Mouse (Mus musculus) kidney, adult 9 months (tissue): ENCODE results near the gene Mib2.
"Not testable (repeated sequence)": the region's sequence is repeated elsewhere in the genome, so short reads cannot be mapped to it uniquely, and the experiment has no call there.

Experiments
- DNase-seq: peaks from one replicate; pipeline ENCODE4 v3.0.0; 2022

The Mib2 gene

DNA sequence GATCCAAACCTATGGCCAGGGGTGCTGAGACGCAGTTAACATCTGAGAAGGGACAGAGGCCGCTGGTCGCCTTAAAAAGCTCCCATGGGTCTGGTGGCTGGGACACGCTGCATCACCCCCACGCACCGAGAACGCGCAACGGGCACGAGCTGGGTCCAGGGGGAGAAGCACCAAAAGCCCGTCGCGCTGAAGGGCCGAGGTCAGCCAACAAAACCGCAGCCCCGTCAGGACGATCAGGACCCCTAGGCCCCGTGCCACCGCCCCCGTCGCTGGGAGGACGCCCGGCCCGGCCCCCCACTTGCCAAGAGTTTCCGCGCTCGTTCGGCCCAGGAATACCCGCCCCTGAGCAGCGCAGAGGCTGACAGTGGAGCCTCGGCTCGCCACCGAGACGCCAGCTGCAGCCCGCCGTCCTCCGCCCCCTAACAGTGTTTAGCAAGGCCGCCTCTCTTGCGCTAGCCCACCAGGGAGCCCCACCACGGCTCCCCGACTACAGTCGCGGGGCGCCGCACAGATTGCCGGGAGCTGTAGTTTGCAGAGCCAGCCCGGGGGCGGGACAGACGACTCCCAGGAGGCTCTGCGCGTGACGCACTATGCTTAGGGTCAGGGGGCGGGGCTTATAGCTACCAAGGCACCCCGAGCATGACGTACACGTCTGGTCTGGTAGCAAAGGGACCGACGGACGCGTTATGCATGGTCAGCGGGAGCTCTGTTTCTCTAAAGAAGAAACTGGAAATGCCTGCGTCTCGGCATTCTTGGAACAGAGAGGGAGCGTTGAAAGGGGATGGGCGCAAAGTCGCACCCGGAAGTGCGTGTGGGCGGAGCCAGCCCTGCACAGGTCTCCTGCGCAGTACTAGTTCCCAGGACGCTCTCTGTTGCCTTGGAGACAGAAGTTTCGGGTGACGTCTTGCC is at the start of gene Mib2:
Mib2 (minus strand) TSS at position 510 of the 909 bp plus-strand sequence.
- DNase-seq, result peak; percentile 99

DNA sequence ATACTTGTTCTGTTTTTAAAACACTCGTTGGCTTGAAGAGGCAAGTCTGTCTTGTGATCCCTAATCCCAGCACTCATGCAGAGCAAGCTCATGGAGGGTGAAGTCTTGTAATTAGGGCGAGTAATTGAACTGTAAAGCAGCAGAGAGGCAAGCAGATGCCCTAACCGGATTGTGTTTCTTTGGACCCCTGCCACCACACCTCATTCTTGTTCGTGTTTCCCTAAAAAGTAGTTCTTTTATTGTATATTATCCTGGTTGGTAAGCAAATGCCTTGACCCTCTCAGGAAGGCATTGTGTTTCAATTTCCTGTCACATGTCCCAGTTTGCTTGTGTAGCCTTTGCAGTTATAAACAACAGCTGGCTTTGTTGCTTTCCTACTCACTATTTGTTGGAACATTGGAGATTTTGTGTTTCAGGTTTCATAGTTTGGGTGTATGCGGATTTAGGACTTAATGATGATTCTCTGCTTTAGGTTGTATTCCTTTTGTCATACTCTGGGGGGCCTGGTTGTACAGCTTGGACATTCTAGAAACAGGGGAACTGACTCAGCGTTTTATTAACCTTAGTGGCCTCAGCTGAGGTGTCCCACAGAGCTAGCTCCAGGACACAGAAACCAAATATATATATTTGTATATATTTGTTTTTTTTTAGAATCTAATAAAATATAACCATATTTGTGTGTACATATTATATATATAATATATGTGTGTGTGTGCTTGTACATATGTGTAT is 41.7 kb upstream of the Mib2 start:
- DNase-seq, result no peak

DNA sequence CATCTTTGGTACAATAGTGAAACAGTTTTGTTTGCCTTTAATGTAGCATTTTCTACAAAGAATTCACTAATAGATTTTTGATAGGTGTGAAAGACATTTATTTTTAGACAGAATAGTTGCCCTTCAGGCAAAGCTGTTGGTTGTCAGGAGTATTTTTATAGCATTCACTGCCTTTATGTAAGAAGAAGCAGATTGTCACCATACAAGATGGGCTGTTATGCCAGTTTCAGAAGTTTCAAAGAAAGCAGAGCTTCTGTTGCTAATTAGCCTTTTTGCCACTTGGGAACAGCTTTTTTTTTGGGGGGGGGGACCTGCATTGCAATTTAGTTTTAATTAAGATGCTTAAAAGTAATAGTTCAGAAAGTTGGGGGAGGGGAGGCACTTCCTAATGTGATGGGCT is 40.0 kb upstream of the Mib2 start:
- DNase-seq, result no peak

GRCm38 (mm10) chr4:155708582-155708981 is 39.6 kb upstream of the Mib2 start:
- DNase-seq, result no peak

- no peak for DNase-seq
These were observed 36.6 kb upstream of the Mib2 start for GRCm38 (mm10) chr4:155705592-155705929.

DNA sequence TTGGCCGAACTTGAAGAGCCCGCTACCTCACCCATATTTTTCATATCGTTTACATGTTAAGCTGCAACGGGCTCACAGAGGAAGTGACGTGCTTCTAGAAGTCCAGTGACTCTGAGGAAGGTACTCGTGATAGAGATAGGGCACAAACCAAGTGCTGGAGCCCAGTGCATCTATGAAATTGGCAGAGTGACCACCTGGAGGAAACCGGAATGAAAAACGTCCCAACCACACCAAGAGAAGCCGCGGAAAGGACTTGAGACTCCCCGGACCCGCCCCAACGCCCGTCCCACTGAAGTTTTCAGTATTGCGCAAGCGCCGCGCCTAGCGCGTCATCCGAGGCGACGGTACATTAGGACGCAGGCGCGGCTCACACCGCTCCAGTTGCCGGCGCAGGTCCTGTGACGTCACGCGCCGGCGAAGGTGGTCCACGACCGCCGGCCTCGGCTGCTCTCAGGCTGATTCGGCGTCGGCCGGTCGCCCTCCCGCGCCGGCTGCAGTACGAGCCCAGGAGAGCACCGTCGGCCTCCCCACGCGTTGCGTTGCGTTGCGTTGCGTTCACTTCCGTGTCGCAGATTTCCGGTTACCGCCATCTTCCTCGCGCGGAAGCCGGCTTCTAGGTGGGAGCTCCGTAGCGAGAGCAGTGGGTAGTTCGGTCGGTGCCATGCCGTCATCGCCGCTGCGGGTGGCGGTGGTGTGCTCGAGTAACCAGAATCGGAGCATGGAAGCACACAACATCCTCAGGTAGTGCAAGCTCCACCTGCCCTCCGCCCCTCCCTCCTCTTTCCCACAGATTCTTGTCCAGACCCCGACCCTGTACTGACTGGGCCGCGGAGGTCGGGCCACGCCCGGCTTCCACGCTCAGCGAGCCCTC is 36.0 kb upstream of the Mib2 start, which contains the start of gene Ssu72:
Ssu72 (plus strand) TSS at position 80 of the 871 bp plus-strand sequence.
- peak; percentile 95 for DNase-seq

- no peak for DNase-seq
These were observed 34.5 kb upstream of the Mib2 start for GRCm38 (mm10) chr4:155703425-155703929.

- no peak for DNase-seq
These were observed 31.4 kb upstream of the Mib2 start for GRCm38 (mm10) chr4:155700425-155700824.

DNA sequence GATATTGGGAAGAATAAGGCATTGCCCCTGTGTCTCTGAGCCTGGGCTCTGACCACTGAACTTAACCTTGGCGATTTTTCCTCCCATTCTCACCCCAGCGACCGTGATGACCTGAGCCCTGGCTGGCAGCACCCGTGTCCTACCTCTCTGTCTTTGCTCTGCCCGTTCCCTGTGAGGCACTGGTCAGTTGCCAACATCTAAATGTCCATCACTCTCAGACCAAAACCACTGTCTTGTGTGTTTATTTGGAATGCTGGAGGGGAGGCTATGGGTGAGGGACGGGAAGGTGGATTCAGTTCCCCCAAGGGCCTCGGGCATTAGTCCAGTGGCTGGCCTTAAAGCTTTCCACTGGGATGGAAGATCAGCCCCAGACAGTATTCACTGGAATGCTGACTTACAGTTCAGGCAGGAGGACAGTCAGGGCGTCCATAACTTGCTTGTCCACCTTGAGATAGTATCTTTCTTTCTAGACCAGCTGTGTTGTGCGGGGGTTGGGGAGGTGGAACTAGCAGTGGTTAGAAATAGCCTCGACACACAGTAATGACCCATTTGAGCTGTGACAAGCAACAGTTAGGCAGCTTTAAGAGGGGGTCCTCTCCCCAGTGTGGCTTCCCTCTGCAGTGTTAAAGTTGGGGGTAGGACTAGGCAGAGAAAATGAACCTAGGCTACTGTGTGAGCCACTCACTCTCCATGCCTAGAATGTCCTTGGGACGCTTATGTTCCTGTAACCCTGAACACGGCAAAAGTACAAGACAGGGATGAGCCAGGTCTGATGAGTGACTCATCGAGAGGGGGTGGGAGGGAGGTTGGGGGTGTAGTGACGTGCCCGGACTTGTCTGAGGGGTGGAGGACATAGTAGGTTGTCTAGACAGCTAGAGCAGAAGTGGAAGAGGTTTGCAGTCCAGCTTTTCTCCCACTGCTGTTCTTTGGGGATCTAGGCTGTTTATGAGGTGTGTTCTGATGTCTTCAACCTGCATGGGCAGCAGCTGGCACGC is 27.6 kb upstream of the Mib2 start:
- DNase-seq, result no peak

GRCm38 (mm10) chr4:155695531-155696062 is 26.6 kb upstream of the Mib2 start:
- no peak for DNase-seq

DNA sequence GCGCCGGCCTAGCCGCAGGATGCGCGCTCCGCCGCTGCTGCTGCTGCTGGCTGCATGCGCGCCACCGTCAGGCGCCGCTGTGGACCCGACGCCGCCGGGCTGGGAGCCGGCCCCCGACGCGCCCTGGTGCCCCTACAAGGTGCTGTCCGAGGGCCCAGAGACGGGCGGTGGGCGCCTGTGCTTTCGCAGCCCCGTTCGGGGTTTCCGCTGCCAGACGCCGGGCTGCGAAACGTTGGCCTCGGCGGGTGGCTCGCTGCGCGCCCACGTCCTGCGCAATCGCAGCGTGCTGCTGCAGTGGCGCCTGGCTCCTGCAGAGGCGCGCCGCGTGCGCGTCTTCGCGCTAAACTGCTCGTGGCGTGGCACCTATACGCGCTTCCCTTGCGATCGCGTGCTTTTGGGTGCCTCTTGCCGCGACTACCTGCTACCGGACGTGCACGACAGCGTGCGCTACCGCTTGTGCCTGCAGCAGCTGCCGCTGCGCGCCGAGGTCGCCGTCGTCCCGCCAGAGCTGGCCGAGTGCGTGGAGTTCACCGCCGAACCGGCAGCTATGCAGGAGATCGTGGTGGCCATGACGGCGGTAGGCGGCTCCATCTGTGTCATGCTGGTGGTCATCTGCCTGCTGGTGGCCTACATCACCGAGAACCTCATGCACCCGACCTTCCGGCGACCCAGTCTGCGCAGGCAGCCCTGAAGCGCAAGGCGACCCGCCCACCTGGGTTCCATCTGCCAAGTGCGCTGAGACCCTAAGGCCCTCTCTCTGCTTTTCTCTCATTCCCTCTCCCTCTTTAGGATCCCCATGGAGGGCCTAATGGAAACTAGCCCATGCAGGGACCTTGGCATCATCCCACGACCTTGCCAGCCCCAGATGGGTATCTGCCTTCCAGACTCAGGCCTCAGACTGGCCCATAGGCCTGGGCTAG is 25.7 kb upstream of the Mib2 start:
- DNase-seq, result peak; percentile 33

DNA sequence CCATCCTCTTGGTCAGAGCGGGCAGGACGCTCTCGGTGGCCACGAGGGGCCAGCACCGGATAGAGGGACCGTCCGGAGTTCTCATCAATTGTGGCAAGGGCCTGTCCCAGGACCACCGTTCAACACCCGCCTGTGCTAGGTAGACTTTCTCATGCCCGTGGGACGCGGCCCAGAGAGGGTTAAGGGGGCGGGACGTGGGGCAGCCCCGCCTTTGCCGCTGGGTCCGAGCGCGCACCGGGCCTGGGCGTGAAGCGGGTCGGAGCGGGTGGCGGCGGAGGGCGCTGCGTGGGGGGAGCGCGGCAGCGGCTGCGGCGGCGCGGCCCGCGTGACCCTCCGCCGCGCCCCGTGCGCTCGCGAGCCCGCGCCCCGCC is 25.1 kb upstream of the Mib2 start, which contains the start of gene Fndc10:
Fndc10 (plus strand) TSS at position 232 of the 371 bp plus-strand sequence.
- DNase-seq, result peak; percentile 36

DNA sequence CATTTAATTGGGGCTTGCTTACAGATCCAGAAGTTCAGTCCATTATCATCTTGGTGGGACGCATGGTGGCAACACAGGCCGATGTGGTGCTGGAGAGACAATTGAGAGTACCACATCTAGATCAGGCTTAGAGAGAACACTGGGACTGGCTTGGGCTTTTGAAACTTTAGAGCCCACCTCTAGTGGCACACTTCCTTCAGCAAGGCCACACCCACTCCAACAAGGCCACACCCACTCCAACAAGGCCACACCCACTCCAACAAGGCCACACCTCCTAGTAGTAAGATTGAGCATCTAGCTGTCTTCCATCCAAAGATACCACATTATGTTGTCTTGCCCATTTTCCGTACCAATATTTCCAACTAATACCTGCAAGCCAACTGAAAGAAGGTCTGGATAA is 23.4 kb upstream of the Mib2 start:
- DNase-seq, result no peak

GRCm38 (mm10) chr4:155690571-155691375 is 21.8 kb upstream of the Mib2 start:
- DNase-seq, result no peak

GRCm38 (mm10) chr4:155687764-155688163 is 18.8 kb upstream of the Mib2 start:
- not testable (repeated sequence) for DNase-seq

DNA sequence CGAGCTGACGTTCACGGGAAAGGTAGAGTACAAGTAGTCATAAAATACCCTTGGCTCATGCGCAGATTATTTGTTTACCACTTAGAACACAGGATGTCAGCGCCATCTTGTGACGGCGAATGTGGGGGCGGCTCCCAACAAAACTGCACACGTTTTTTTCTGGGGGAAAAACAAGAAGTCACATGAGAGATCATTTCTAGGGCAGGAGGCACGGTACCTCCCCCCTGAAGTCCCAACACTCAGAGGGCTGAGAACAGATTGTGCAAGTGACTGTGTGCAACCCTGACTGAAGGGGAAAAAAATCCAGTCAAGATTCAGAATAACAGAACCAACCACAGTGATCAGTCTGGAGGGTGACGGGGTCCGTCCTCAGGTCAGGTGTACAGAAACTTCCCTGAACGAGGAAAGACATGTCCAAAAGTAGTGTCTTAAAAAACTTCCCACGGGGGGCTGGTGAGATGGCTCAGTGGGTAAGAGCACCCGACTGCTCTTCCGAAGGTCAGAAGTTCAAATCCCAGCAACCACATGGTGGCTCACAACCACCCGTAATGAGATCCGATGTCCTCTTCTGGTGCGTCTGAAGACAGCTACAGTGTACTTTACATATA is 14.8 kb upstream of the Mib2 start:
- DNase-seq, result not testable (repeated sequence)

DNA sequence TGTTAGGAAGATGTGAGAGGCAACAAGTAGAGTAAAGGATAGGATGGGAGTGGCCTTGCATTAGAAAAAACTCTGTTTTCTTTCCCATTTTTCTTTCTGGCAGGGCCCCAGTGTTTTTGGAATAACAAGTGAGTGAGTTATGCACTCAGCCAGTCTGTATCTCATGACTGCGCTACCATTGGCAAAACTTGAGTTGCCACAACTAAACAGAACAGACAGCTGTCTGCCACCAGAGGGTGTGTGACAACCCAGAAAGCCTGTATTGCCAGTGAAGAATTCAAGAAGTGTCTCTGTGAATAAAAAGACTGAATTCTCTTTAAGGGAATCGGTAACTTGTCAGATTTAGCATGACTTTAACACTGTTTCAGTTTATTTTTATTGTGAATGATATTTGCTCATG is 7.0 kb upstream of the Mib2 start:
- peak; percentile 56 for DNase-seq

DNA sequence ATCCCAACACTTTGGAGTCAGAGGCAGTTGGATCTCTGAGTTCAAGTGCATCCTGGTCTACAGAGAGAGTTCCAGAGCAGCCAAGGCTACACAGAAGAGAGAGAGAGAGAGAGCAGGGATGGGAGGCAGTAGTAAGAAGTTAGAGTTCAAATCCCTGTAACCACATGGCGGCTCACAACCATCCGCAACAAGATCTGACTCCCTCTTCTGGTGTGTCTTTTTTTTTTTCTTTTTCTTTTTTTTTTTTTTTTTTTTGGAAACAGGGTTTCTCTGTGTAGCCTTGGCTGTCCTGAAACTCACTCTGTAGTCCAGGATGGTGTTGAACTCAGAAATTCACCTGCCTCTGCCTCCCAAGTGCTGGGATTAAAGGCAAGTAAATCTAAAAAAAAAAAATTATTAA is 3.1 kb upstream of the Mib2 start:
- no peak for DNase-seq

- not testable (repeated sequence) for DNase-seq
These were observed 1.2 kb upstream of the Mib2 start for GRCm38 (mm10) chr4:155670236-155670635.
